In the genomic region with DNA sequence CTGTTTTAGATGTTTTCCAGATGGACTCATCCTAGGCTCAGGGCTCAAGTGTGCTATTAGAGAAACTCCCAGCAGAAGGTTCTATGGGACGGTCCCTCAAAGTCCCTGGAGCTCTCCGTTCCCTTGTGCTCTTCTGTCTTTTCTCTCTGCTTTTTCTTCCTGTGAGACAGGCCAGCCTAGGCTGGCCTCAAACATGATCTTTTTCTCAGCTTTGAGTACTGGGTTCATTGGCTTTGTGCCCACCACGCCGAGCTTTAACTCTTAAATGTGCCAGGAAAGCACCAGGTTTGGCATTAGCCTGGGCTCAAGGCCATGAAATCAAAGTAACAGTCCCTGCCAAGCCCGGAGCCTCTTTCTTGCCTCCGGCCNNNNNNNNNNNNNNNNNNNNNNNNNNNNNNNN, we compare ENCODE assay signal across 16 mouse cellular contexts. TPM values are rescaled to one million over a fixed set of nuclear protein-coding genes. Genes with fewer than 3 reads are reported as not detected.
DNase-seq lines count a peak whose midpoint lies in the region; ATAC-seq and TF ChIP-seq lines count a peak whose summit lies in the region.
"Had no signal": no experiment of that assay in that cellular context is flagged by ENCODE, and none has a peak within 500 bp of the region (broad histone marks: within the 10 kb centered on the region; RNA-seq: fewer than 3 reads in every experiment).

No protein-coding gene starts in this region.

- TF ChIP-seq CTCF in layer of hippocampus, adult 2 months (conservative IDR thresholded peaks at IDR 0.05) = no peak

- ATAC-seq in cerebellum, adult (ENCODE audit: insufficient number of reproducible peaks, low FRiP score, low TSS enrichment) = no peak

- H3K27ac ChIP-seq in layer of hippocampus, adult 2 months = no peak overlapping the region
- H3K27ac ChIP-seq: embryonic facial prominence, embryonic 12.5 days; hindbrain, embryonic 12.5 days; liver, embryonic 14.5 days; stomach, embryonic 15.5 days had no signal

- DNase-seq in cerebellum, postnatal 36 days = peak; percentile 37 to 40
- peak; percentile 48 for DNase-seq in kidney, adult 9 months
- no peak for DNase-seq in kidney, postnatal 4 days
- peak; percentile 34 for DNase-seq in right cerebral cortex, postnatal 4 days
- DNase-seq in right cerebral cortex, adult 2 months (ENCODE audit: low spot score in 2 of 2) = no peak
- peak; percentile 27 for DNase-seq in testis, postnatal 14 days (ENCODE audit: low spot score)
- no peak for DNase-seq in layer of hippocampus, adult 2 months (ENCODE audit: low spot score in 2 of 2)
- DNase-seq: gastrocnemius, postnatal 36 days had no signal

- H3K4me3 ChIP-seq in layer of hippocampus, adult 2 months = no peak overlapping the region
- H3K4me3 ChIP-seq: embryonic facial prominence, embryonic 12.5 days; hindbrain, embryonic 12.5 days; myocyte; stomach, embryonic 15.5 days had no signal

RNA-seq across cellular contexts. Expression of gene Tmem53, which starts 10.9 kb away (rescaled TPM):
- total RNA-seq in layer of hippocampus, adult 2 months (2021) = 1 to 10 TPM; 4.7 to 4.9 TPM

RNA-seq across cellular contexts. Expression of gene Armh1, which starts 11.1 kb away (rescaled TPM):
- under 1 TPM; 0.47 to 0.59 TPM for total RNA-seq in layer of hippocampus, adult 2 months (2021)
- total RNA-seq: G1E; gastrocnemius, postnatal 36 days; megakaryocyte, adult 5-6 weeks had no signal

RNA-seq across cellular contexts. Expression of gene Kif2c, which starts 58.4 kb away (rescaled TPM):
- under 1 TPM; 0.26 to 0.47 TPM for total RNA-seq in layer of hippocampus, adult 2 months (2021)

Comparison
In these comparisons a context has a peak if more than half of its experiments do, and no peak if none do; other contexts are left out.
1. DNase-seq: peak in cerebellum, postnatal 36 days (2 of 2), kidney, adult 9 months (single experiment), right cerebral cortex, postnatal 4 days (single experiment) and testis, postnatal 14 days (single experiment); none in kidney, postnatal 4 days (0 of 2), right cerebral cortex, adult 2 months (0 of 2) and layer of hippocampus, adult 2 months (0 of 2).